Mouse (Mus musculus) megakaryocyte, embryonic 14.5 days (primary cell): ENCODE data around the gene Gpi1.

Source experiments
- FLI1 ChIP-seq: IDR thresholded peaks from 2 replicates; pipeline ENCODE4 v1.6.1; 2012; ENCODE audit warnings: low read length, inconsistent platforms, mixed read lengths
- GATA1 ChIP-seq: IDR thresholded peaks from 3 replicates; pipeline ENCODE4 v1.6.1; 2012; ENCODE audit warnings: mixed read lengths, low read length, inconsistent platforms, borderline replicate concordance

GRCm38 (mm10) chr7:34268463-34268862, 38.3 kb upstream of the Gpi1 start:
- no peak for TF ChIP-seq GATA1
- no peak for TF ChIP-seq FLI1
